Mouse (Mus musculus) hindbrain, embryonic 11.5 days (tissue): ENCODE results near the gene Ltbr. TPM values are rescaled to one million over a fixed set of nuclear protein-coding genes. Genes with fewer than 3 reads are reported as not detected.

ENCODE experiments used
- ATAC-seq: fragments of 200-750 bp; cut with Nextera tagmentation; 2 replicates; pipeline ENCODE4 v1.8.0; 2017; ENCODE audit warnings: mild to moderate bottlenecking, moderate TSS enrichment, moderate library complexity; ENCODE audit not compliant: low FRiP score
- DNase-seq: peaks from one replicate; pipeline ENCODE4 v3.0.0-alpha.2; 2015; ENCODE audit warnings: low spot score
- H3K27ac ChIP-seq: fragments of 300-500 bp; sonication (generic); 2 replicates; pipeline ENCODE4 v1.5.1; 2014; ENCODE audit warnings: mild to moderate bottlenecking, low read depth, low read length
- H3K27me3 ChIP-seq: fragments of 300-500 bp; sonication (generic); 2 replicates; pipeline ENCODE4 v1.6.1; 2014; ENCODE audit warnings: mild to moderate bottlenecking, low read length, moderate library complexity, mixed read lengths; ENCODE audit not compliant: control insufficient read depth, insufficient read depth
- H3K36me3 ChIP-seq: fragments of 300-500 bp; sonication (generic); 2 replicates; pipeline ENCODE4 v1.6.1; 2014; ENCODE audit warnings: mild to moderate bottlenecking, low read length, moderate library complexity, mixed read lengths; ENCODE audit not compliant: control insufficient read depth, insufficient read depth
- H3K4me1 ChIP-seq: fragments of 300-500 bp; sonication (generic); replicated peaks from 2 replicates; pipeline ENCODE4 v1.6.1; 2014; ENCODE audit warnings: low read length, mixed read lengths; ENCODE audit not compliant: control insufficient read depth, insufficient read depth
- H3K4me2 ChIP-seq: fragments of 300-500 bp; sonication (generic); replicated peaks from 2 replicates; pipeline ENCODE4 v1.6.1; 2014; ENCODE audit warnings: mild to moderate bottlenecking, low read depth, low read length
- H3K4me3 ChIP-seq: fragments of 300-500 bp; sonication (generic); 2 replicates; pipeline ENCODE4 v1.5.1; 2014; ENCODE audit warnings: low read depth, low read length
- H3K9ac ChIP-seq: fragments of 300-500 bp; sonication (generic); 2 replicates; pipeline ENCODE4 v1.6.1; 2014; ENCODE audit warnings: low read depth, low read length
- H3K9me3 ChIP-seq: fragments of 300-500 bp; sonication (generic); 2 replicates; pipeline ENCODE4 v1.6.1; 2016; ENCODE audit warnings: low read length; ENCODE audit not compliant: control insufficient read depth
- WGBS: fragments of 180-500 bp; shearing (Covaris S2); extraction: QIAGEN DNeasy Blood & Tissue Kit; methylation state at CpG from one replicate; pipeline ENCODE4 v1.1.7; 2014; 5-methylcytosine and 5-hydroxymethylcytosine counted together
- polyA plus RNA-seq: library from polyadenylated mRNA; unstranded; fragments of >200 nt; fragmentation: Nextera tagmentation; extraction: Ambion mirVana; gene quantifications from 2 replicates; pipeline ENCODE4 v1.2.1, GENCODE M21; 2014

Gene Ltbr
- polyA plus RNA-seq, 1 experiment from 2014 or later = 17.9 TPM

GRCm38 (mm10) chr6:125266091-125266490 is 47.6 kb downstream of the Ltbr start:
- no peaks in the 10 kb centered on the region for H3K9me3 ChIP-seq
- no peak for ATAC-seq
- H3K27ac ChIP-seq = no peak overlapping the region
- 72% methylated on average over 13 of the region's 13 CpGs for WGBS
- H3K4me1 ChIP-seq = no peaks in the 10 kb centered on the region
- H3K27me3 ChIP-seq = 0 out of 2 replicates have a peak, but pooled peaks cover 2% of the 10 kb centered on the region
- H3K4me3 ChIP-seq = no peak overlapping the region
- H3K9ac ChIP-seq = no peak overlapping the region
- no peak for DNase-seq
- no peaks in the 10 kb centered on the region for H3K36me3 ChIP-seq
- H3K4me2 ChIP-seq = no peak overlapping the region

- WGBS = 56% methylated on average over 10 of the region's 10 CpGs
- H3K27me3 ChIP-seq = no peaks in the 10 kb centered on the region
- H3K36me3 ChIP-seq = no peaks in the 10 kb centered on the region
- H3K4me1 ChIP-seq = no peaks in the 10 kb centered on the region
- H3K9me3 ChIP-seq = no peaks in the 10 kb centered on the region
- H3K27ac ChIP-seq = no peak overlapping the region
- ATAC-seq (no peak), DNase-seq (no peak)
- no peak overlapping the region for H3K9ac ChIP-seq
- no peak overlapping the region for H3K4me2 ChIP-seq
- no peak overlapping the region for H3K4me3 ChIP-seq
Measured at GRCm38 (mm10) chr6:125265239-125265638, 48.4 kb downstream of the Ltbr start.

GRCm38 (mm10) chr6:125264219-125264618 is 49.5 kb downstream of the Ltbr start:
- Histone ChIP-seq H3K4me1 (no peaks in the 10 kb centered on the region), H3K4me3 (no peak overlapping the region), H3K9ac (no peak overlapping the region), H3K27me3 (no peaks in the 10 kb centered on the region), H3K9me3 (no peaks in the 10 kb centered on the region), H3K27ac (no peak overlapping the region), H3K36me3 (no peaks in the 10 kb centered on the region), H3K4me2 (no peak overlapping the region)
- WGBS = 88% methylated on average over 9 of the region's 9 CpGs
- no peak for ATAC-seq
- no peak for DNase-seq

DNA sequence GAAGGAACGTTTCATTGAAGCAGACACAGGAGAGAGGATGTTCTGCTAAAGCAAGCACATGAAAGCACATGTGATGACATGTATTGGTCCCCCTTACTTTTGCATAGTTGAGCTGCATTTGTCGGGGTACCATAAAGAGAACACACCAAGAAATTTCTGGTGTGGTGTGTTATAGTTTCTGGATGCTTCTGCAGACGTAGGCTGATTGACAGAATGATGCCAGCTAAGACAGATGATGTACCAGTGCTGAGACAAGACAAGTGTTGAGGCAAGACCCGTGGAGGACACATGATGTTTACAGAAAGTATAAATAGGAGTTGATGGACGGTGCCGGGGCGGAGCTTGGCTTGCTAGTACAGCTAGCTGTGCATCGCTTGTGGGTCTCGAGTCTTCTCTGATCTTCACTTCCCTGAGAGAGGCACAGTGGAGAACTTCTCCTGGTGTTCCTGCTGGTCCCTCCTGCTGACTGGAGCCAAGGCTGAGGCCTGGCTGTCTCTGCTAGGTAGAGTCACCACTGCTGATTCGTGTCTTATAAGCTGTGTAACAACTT is 53.6 kb downstream of the Ltbr start:
- Histone ChIP-seq H3K36me3 (no peaks in the 10 kb centered on the region), H3K9ac (no peak overlapping the region), H3K27ac (no peak overlapping the region), H3K4me2 (no peak overlapping the region), H3K9me3 (no peaks in the 10 kb centered on the region), H3K4me1 (no peaks in the 10 kb centered on the region), H3K4me3 (no peak overlapping the region), H3K27me3 (no peaks in the 10 kb centered on the region)
- no peak for ATAC-seq
- 79% methylated on average over 10 of the region's 10 CpGs for WGBS
- DNase-seq = no peak

Other genes starting within 250 kb of the Ltbr start
- gene Lpar5, start 246.0 kb downstream of the Ltbr start, polyA plus RNA-seq = 0.21 TPM in 1 of 2 replicates, not detected in the other
- gene Chd4, start 217.9 kb downstream of the Ltbr start, polyA plus RNA-seq = 105 and 130 TPM in 2 replicates
- 45.3 and 58.8 TPM in 2 replicates for gene Nop2, start 182.0 kb downstream of the Ltbr start, polyA plus RNA-seq
- gene Iffo1, start 168.6 kb downstream of the Ltbr start, polyA plus RNA-seq = 10.3 and 10.4 TPM in 2 replicates
- gene Gapdh, start 147.4 kb downstream of the Ltbr start, polyA plus RNA-seq = 2,070 and 2,095 TPM in 2 replicates
- gene Ncapd2, start 122.2 kb downstream of the Ltbr start, polyA plus RNA-seq = 109 and 110 TPM in 2 replicates
- 184 and 189 TPM in 2 replicates for gene Mrpl51, start 122.1 kb downstream of the Ltbr start, polyA plus RNA-seq
- gene Vamp1, start 98.3 kb downstream of the Ltbr start, polyA plus RNA-seq = 1.7 and 2.3 TPM in 2 replicates
- 1.0 and 2.2 TPM in 2 replicates for gene Tapbpl, start 82.0 kb downstream of the Ltbr start, polyA plus RNA-seq
- gene Cd27, start 76.9 kb downstream of the Ltbr start, polyA plus RNA-seq = 0.52 and 1.2 TPM in 2 replicates
- gene Tuba3a, start 27.8 kb downstream of the Ltbr start, polyA plus RNA-seq = not detected in 2 replicates
- gene Scnn1a, start 6.8 kb upstream of the Ltbr start, polyA plus RNA-seq = 0.45 and 0.96 TPM in 2 replicates
- gene Tnfrsf1a, start 35.5 kb upstream of the Ltbr start, polyA plus RNA-seq = 25.2 and 25.9 TPM in 2 replicates
- 0.06 and 0.19 TPM in 2 replicates for gene Plekhg6, start 66.9 kb upstream of the Ltbr start, polyA plus RNA-seq
- 42.6 and 45.9 TPM in 2 replicates for gene Cd9, start 180.9 kb upstream of the Ltbr start, polyA plus RNA-seq
- 10.3 and 10.7 TPM in 2 replicates for gene Vwf, start 232.9 kb upstream of the Ltbr start, polyA plus RNA-seq